Mouse (Mus musculus) bone marrow macrophage, adult 2 months (primary cell): ENCODE data around the gene Ifitm1.

Experiments
- CTCF ChIP-seq: IDR thresholded peaks from 2 replicates; pipeline ENCODE4 v1.5.1; 2012; ENCODE audit warnings: low read depth, mild to moderate bottlenecking, low read length, moderate library complexity
- POLR2A ChIP-seq: IDR thresholded peaks from 2 replicates; pipeline ENCODE4 v1.6.1; 2012; ENCODE audit warnings: mild to moderate bottlenecking, low read depth, low read length, borderline replicate concordance

GRCm38 (mm10) chr7:141010593-141010992 is 43.6 kb downstream of the Ifitm1 start, which contains the start of gene Ifitm3:
- TF ChIP-seq POLR2A (no peak), CTCF (no peak)
